Mouse (Mus musculus) erythroblast, embryonic 14.5 days (primary cell): ENCODE data around the gene Arhgap1. TPM values are rescaled to one million over a fixed set of nuclear protein-coding genes. Genes with fewer than 3 reads are reported as not detected.
A peak's percentile ranks its signal among the peaks of the same experiment; 100 is the strongest.
"Not testable (repeated sequence)": the region's sequence is repeated elsewhere in the genome, so short reads cannot be mapped to it uniquely, and the experiment has no call there.

ENCODE experiments used
- H3K27me3 ChIP-seq: 2 replicates; pipeline ENCODE4 v1.6.1; 2012; ENCODE audit warnings: inconsistent platforms; ENCODE audit not compliant: control insufficient read depth
- H3K36me3 ChIP-seq: 2 replicates; pipeline ENCODE4 v1.6.1; 2012; ENCODE audit warnings: mild to moderate bottlenecking, inconsistent platforms; ENCODE audit not compliant: control insufficient read depth
- H3K4me1 ChIP-seq: 2 replicates; pipeline ENCODE4 v1.6.1; 2012; ENCODE audit warnings: inconsistent platforms; ENCODE audit not compliant: control insufficient read depth
- H3K4me3 ChIP-seq: replicated peaks from 2 replicates; pipeline ENCODE3; 2012; ENCODE audit warnings: moderate library complexity, mild to moderate bottlenecking, inconsistent platforms
- H3K9me3 ChIP-seq: 2 replicates; pipeline ENCODE4 v1.6.1; 2012; ENCODE audit warnings: low read length, inconsistent platforms, mixed read lengths; ENCODE audit not compliant: control insufficient read depth
- GATA1 ChIP-seq: IDR thresholded peaks from 2 replicates; pipeline ENCODE4 v1.6.1; 2012; ENCODE audit warnings: low read length, inconsistent platforms, mixed read lengths
- TAL1 ChIP-seq: IDR thresholded peaks from 3 replicates; pipeline ENCODE4 v1.6.1; 2012; ENCODE audit warnings: low read length, inconsistent platforms, mixed read lengths
- polyA plus RNA-seq: library from polyadenylated mRNA; stranded (reverse); fragments of >175 nt; gene quantifications from 2 replicates; pipeline ENCODE4 v1.2.3, GENCODE M21; 2012

Gene Arhgap1
- polyA plus RNA-seq: 1.5 and 1.7 TPM in 2 replicates

DNA sequence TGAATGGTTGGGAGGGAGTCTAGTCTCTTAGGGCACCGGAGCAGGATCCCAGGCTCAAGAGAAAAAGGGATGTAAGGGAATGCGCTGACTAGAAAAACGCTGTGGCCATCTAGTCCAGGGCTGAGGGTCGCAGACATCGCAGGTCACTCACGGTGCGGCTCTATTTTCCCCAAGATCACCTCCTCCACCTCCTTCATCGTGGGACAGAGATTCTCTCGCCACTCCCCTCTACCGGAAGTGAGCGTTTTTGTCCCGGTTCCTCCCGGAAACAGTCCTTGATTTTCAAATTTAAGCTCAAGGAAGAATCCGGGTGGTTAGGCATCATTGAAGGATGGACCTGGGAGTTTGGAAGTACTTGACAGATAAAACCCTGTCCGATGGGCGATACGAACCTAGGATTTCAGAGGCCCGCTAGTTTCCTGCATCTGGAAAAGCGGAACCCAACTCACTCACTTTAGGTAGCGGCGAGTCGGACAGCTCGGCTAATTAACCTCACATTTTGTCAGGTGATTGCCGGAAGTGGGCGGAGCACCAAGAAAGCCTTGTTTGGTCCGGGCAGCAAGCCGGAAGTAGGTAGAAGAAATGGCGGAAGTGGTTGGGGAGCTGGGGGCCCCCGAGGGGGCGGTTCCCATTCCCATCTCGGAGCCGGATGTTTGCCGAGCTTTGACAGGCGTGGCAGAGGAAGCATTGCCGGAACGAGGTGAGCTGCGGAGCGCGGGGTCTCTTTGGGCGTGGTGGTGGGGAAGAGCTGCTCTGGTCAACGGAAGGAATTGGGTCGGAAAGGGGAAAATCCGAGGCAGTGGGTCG is at the start of gene Arhgap1, which contains the start of gene Zfp408:
TSS of gene Arhgap1 (plus strand) at position 308 of the 807 bp plus-strand sequence.
TSS of gene Zfp408 (minus strand) at position 239 of the 807 bp plus-strand sequence.
- no peaks in the 10 kb centered on the region for H3K27me3 ChIP-seq
- H3K9me3 ChIP-seq: 0 out of 2 replicates have a peak, but pooled peaks cover 2% of the 10 kb centered on the region
- peak within 1 kb of the TSS; percentile 73 for H3K4me3 ChIP-seq
- TF ChIP-seq TAL1 (no peak), GATA1 (no peak)
- peaks cover 64% of the 10 kb centered on the region for H3K36me3 ChIP-seq
- H3K4me1 ChIP-seq: peaks cover 46% of the 10 kb centered on the region

DNA sequence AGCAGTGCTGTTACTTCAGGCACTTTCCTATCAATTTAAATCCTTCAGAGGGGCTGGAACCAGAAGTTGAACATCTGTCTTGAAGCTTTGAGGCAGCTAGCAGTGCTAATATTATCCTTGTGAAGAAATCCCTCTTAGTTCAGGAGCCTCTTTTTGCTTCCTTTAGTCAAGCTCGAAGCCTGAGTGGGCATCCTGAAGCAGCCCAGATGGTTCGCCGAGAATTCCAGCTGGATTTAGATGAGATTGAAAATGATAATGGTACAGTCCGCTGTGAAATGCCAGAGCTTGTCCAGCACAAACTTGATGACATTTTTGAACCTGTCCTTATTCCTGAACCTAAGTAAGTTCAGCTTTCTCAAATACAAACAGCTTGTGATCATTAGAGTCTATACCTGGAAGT is 49.2 kb upstream of the Arhgap1 start:
- H3K9me3 ChIP-seq: no peaks in the 10 kb centered on the region
- no peak overlapping the region for H3K4me3 ChIP-seq
- no peaks in the 10 kb centered on the region for H3K4me1 ChIP-seq
- peaks cover 98% of the 10 kb centered on the region for H3K36me3 ChIP-seq
- TF ChIP-seq GATA1: no peak
- TF ChIP-seq TAL1: no peak
- no peaks in the 10 kb centered on the region for H3K27me3 ChIP-seq

DNA sequence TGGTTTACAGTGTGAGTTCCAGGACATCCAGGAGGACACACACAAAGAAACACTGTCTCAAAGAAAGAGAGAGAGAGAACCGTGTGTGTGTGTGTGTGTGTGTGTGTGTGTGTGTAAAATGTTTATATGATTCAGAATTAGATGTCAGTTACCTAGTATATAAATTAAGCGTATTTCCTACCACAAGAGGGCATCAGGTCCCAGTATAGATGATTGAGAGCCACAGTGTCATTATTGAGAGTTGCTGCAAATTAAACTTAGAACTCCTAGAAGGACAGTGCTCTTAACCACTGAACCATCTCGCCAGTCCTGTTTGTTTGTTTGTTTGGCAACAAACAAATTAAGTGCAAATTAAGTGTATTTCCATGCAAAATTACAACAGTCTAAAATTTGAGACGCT is 47.3 kb upstream of the Arhgap1 start:
- Histone ChIP-seq H3K4me3 (no peak overlapping the region), H3K4me1 (no peaks in the 10 kb centered on the region), H3K27me3 (no peaks in the 10 kb centered on the region), H3K9me3 (no peaks in the 10 kb centered on the region), H3K36me3 (peaks cover 93% of the 10 kb centered on the region)
- no peak for TF ChIP-seq GATA1

DNA sequence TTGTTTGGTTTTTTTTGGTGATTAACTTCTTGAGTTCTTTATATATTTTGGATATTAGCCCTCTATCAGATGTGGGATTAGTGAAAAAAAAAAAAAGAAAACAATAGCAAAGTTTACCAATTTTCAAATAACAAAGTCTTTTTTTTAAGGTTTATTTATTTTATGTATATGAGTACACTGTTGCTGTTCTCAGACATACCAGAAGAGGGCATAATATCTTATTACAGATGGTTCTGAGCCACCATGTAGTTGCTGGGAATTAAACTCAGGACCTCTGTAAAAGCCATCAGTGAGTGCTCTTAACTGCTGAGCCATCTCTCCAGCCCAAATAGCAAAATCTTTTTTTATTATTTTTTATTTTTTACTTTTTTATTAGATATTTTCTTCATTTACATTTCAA is 40.3 kb upstream of the Arhgap1 start:
- not testable (repeated sequence) for H3K27me3 ChIP-seq, H3K9me3 ChIP-seq, H3K4me3 ChIP-seq, H3K4me1 ChIP-seq
- peaks cover 78% of the 10 kb centered on the region for H3K36me3 ChIP-seq

DNA sequence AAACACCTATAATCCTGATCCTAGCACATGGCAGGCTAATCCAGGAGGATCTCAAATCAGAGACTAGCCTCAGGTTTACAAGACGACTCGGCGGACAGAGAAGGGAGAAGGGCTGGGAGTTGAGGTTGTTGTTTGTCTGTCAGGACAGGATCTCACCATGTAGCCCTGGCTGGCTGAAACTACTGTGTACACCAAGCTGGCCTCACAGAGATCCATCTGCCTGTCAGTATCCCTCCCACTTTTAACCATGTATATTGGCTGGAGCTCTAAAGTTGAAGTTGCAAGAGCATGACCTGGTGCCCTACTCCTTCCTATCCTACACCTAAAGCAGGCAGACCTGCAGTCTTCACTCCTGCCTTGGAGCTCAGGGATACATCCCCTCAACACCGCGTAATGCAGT is 27.3 kb upstream of the Arhgap1 start:
- no peaks in the 10 kb centered on the region for H3K4me1 ChIP-seq
- H3K36me3 ChIP-seq: peaks cover 83% of the 10 kb centered on the region
- H3K9me3 ChIP-seq: no peaks in the 10 kb centered on the region
- no peaks in the 10 kb centered on the region for H3K27me3 ChIP-seq
- H3K4me3 ChIP-seq: no peak overlapping the region
- TF ChIP-seq TAL1: no peak

DNA sequence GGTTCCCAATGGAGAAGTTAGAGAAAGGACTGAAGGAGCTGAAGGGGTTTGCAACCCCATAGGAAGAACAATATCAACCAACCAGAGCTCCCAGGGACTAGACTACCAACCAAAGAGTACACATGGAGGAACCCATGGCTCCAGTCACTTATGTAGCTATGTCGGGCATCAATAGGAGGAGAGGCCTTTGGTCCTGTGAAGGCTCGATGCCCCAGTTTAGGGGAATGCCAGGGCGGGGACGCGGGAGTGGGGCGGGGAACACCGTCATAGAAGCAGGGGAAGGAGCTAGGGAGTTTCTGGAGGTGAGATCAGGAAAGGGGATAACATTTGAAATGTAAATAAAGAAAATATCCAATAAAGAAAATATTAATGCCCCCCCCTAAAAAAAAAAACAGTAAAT is 26.3 kb upstream of the Arhgap1 start:
- not testable (repeated sequence) for H3K9me3 ChIP-seq, H3K27me3 ChIP-seq, H3K4me3 ChIP-seq, H3K4me1 ChIP-seq
- H3K36me3 ChIP-seq: peaks cover 76% of the 10 kb centered on the region

DNA sequence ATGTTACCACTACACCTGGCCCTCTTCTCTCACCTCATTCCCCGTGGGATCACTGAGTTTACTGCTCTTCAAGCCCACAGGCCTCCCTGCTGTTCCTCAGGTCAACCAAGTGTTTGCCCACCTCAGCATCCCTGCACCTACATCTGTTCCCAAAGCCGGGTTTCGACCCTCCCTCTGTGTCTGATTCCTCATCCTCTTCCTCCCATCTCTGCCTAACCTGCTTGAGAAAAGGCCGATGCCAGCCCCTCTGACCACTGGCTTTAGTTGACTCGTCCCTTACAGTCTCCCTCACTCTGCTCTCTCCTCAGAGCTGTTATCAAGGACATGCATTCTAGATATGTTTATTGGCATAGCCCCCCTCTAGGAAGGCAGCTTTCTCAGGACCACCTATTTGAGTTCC is 22.2 kb upstream of the Arhgap1 start:
- Histone ChIP-seq H3K9me3 (no peaks in the 10 kb centered on the region), H3K4me1 (no peaks in the 10 kb centered on the region), H3K4me3 (no peak overlapping the region), H3K27me3 (no peaks in the 10 kb centered on the region), H3K36me3 (peaks cover 46% of the 10 kb centered on the region)
- TF ChIP-seq GATA1 (no peak), TAL1 (no peak)

DNA sequence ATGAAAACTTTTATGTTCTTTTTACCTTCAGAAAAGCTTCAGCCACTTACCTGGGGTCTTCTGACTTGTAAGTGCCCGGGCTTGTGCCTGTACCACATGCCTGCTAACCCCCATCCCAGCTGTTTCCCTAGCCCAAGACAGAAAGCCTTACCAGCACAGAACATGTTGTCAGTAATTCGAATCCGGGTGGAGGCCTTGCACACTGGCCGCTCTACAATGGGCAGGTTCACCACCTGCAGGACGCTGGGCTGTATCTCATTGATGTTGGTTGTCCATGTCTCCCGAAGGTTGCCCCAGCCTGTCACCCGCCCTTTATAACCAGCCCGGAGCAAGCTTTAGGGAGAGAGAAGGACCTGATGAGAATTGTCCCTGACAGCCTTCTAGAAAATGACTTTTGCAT is 21.5 kb upstream of the Arhgap1 start:
- Histone ChIP-seq H3K4me1 (peaks cover 3% of the 10 kb centered on the region; the same call in 1 of the 2 replicates), H3K36me3 (peaks cover 41% of the 10 kb centered on the region), H3K4me3 (no peak overlapping the region), H3K27me3 (no peaks in the 10 kb centered on the region), H3K9me3 (no peaks in the 10 kb centered on the region)
- TF ChIP-seq GATA1 (no peak), TAL1 (no peak)

DNA sequence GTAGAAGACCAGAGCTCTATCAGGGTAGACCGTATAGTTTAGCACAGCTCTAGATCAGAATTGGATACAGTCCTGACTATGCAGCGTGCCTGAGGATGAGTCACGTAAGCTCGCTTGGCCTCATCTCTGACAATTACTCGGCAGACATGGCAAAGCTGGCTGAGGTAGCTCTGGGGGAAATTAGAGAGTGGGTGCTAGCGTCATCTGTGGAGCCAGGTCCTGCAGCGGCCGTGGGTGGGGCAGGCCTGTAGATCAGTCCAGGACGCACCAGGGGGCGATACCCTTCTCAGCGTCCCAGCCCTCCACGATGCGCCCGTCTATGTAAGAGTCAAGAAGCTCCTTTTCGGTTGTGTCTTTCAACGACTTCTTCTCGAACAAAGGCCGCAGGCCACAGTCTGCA is 20.0 kb upstream of the Arhgap1 start:
- Histone ChIP-seq H3K36me3 (peaks cover 27% of the 10 kb centered on the region), H3K4me1 (peaks cover 10% of the 10 kb centered on the region), H3K27me3 (no peaks in the 10 kb centered on the region), H3K9me3 (no peaks in the 10 kb centered on the region), H3K4me3 (no peak overlapping the region)
- TF ChIP-seq TAL1 (no peak), GATA1 (no peak)

DNA sequence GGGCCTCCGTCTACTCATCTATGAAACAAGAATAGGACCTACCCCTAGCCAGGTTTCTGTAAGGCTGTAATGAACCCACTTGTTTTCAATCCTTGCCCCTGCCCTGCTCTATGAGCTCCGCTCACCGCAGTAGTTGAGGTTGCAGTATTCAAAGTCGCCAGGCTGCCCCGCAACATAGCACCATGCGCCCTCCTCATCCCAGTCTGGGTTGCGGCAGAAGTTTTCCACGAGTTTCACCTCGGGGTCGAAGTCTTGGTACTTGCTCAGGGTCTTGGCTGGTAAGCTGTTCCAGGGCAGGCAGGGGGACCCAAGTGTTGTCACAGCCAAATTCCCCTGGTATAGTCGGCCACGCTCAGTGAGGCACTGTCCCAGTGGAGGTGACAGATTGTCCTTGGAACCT is 19.3 kb upstream of the Arhgap1 start:
- Histone ChIP-seq H3K4me3 (no peak overlapping the region), H3K4me1 (peaks cover 17% of the 10 kb centered on the region), H3K9me3 (no peaks in the 10 kb centered on the region), H3K27me3 (no peaks in the 10 kb centered on the region), H3K36me3 (peaks cover 22% of the 10 kb centered on the region)
- TF ChIP-seq GATA1: no peak
- TF ChIP-seq TAL1: no peak
